Mouse (Mus musculus): ENCODE measurements at regions not wholly inside any gene's neighbourhood (a gene's known extent, or its start where the extent isn't known, plus 50 kb on each side); places are given as distances from the start of the nearest gene placed in this dataset.

DNA sequence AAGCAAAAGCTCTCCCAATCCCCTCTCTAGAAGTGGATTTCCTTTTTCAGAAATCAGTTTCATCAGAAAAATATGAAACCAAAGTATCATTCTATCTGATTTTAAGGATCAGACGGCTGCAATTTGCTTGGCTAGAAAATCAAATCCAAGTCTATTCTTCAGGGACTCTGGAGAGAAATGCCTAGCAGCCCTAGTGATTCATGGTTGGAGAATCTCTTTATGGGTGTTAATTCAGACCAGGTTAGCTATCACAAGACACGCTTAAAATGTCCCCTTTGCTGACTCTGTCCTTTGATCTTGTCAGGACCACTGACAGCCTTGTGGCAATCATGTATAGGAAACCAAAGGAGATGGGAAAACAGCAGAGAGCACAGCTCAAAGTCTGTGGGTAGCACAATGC lies 475.7 kb upstream of the Zfp462 start:
- no peak for TF ChIP-seq CTCF (conservative IDR thresholded peaks at IDR 0.05; ENCODE audit: low read length)
- TF ChIP-seq POU5F1 (IDR thresholded peaks at IDR 0.05; ENCODE audit: borderline replicate concordance, low read length) = no peak
